Mouse (Mus musculus) neural tube, embryonic 10.5 days (tissue): ENCODE measurements at regions not wholly inside any gene's neighbourhood (a gene's known extent, or its start where the extent isn't known, plus 50 kb on each side); places are given as distances from the start of the nearest gene placed in this dataset.
"Not testable (repeated sequence)": the region's sequence is repeated elsewhere in the genome, so short reads cannot be mapped to it uniquely, and the experiment has no call there.

Experiments used
- DNase-seq: peaks from one replicate; pipeline ENCODE4 v3.0.0-alpha.2; 2017; ENCODE audit warnings: low spot score; ENCODE audit errors: extremely low spot score

GRCm38 (mm10) chr5:148657936-148658640 lies 105.5 kb upstream of the Ubl3 start:
- no peak for DNase-seq

DNA sequence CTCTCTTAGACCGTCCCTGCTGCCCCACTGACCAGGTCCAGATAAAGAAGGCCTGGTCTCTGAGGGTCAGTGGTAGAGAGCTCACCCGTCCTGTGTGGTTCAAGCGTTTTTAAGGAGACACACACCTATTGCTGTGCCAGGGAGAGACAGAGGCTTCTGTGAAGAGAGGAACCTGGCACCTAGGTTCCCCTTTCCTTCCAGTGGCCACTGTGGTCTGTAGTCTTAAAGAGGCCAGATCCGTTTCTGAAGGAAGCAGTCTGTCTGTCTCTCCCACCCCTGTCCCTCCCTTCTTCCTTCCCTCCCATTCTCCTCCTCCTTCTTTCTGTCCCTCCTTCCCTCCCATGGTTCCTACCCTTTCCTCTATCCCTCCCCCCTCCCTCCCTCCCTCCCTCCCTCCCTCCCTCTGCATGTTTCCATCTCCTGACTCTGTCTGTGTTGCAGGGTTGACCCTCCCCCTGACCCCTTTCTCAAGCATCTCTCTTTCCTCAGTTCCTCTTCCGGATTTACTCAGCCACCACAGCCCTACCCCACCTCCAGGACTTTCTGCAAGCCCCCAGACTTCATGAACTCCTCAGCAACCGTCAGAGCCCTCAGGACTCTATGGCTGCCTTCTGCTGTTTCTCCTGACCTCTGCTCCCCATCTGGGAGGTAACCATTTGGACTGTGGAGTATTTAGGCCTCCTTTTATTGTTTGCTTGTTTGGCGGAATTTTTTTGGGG lies 100.1 kb upstream of the Ubl3 start:
- no peak for DNase-seq

GRCm38 (mm10) chr5:148651736-148652135 lies 99.1 kb upstream of the Ubl3 start:
- DNase-seq, result no peak

GRCm38 (mm10) chr5:148649573-148649972 lies 97.0 kb upstream of the Ubl3 start:
- DNase-seq, result not testable (repeated sequence)

DNA sequence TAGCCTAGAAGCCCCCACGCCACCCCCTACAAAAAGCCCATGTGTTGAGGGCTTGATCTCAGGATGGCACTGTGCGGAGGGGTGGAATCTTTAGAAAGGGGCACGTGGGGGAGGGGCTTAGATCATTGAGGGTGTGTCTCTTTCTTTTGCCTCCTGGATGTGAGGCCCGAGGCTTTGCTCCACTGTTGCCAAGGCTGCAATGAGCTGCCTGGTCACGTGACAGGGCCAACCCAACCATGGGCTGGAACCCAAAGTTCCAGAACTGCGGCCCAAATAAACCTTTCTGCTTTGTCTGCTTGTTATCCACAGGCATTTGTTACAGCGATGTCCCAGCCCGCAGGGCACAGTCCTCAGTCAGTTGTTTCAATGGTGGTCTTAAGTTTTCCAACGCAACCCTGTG lies 96.5 kb upstream of the Ubl3 start:
- DNase-seq, result no peak

GRCm38 (mm10) chr5:148647644-148648043 lies 95.1 kb upstream of the Ubl3 start:
- DNase-seq, result no peak

DNA sequence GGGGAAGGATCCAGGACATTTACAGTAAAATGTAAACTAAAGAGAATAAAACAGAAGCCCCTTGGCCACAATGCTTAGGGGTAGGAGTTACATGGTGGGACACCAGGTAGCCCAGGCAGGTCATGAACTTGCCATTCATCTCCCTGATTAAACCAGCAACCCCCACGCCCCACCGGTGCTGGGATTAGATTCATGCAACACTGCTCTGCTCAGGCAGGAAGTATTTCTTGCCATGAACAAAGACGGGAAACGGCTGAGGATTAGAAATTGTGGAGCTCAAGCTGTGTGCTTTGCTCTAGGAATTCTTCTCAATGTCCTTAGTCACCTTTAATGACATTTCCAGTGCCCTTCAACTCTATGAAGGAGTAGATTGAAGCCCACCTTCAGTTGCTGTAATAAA lies 93.2 kb upstream of the Ubl3 start:
- no peak for DNase-seq

GRCm38 (mm10) chr5:148645191-148645681 lies 92.6 kb upstream of the Ubl3 start:
- DNase-seq, result no peak

GRCm38 (mm10) chr5:148644345-148644744 lies 91.8 kb upstream of the Ubl3 start:
- no peak for DNase-seq

DNA sequence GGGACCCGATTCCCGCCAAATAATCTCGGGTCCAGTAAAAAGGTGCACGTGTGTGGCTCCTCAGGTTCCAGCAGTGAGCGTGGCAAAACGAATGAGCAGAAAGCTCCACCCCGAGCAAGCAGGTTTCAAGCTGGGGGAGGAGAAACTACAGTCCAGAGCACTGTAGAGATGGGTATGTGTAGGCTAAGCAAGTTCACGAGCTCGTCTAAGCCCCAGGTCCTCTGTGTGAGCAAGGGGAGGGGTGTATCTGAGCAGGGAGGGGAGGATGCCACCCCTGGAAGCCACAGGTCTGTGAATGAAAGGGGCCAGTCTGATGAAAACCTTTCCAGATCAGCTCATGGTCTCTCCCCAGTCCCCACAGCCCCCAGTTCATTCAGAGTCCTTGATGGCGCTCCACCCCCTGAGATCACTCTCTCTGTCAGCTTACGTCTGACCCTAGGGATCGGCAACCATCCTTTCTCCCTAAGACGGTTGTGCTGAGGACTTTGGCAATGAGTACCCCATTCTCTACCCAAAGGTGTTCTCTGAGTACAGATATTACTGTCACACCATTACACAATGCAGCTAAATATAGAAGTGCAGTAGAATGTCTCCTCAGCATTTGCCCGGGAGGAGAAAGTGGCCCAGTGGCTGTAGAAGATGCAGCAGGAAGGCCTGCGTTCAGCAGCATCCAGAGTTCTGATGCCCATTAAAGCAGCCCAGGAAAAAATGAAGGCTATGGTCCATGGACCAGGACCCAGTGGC lies 89.2 kb upstream of the Ubl3 start:
- no peak for DNase-seq

- DNase-seq, result no peak
These were observed 87.9 kb upstream of the Ubl3 start for GRCm38 (mm10) chr5:148640523-148640922.

GRCm38 (mm10) chr5:148634919-148635356 lies 82.3 kb upstream of the Ubl3 start:
- DNase-seq, result no peak

- DNase-seq, result no peak
These were observed 81.4 kb upstream of the Ubl3 start for GRCm38 (mm10) chr5:148633999-148634398.

DNA sequence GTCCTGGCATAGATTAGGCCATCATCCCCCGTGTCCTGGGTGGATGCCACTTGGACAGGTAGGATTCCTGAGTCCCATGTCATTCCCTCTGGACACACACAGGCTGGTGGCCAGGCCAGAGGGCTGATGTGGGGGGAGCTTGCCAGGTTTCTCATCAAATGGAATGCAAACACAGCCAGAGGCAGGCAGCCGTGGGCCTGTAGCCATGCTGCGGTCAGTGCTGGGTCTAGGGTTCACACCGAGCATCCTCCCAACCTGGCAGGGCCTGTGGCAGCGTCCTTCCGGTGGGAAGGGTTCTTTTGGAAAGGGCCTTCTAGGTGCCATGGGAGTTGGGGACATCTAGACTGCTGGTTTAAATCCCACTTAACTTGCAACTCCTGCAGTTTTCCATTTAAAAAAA lies 80.7 kb upstream of the Ubl3 start:
- no peak for DNase-seq

- DNase-seq, result no peak
These were observed 80.1 kb upstream of the Ubl3 start for GRCm38 (mm10) chr5:148632516-148633170.

DNA sequence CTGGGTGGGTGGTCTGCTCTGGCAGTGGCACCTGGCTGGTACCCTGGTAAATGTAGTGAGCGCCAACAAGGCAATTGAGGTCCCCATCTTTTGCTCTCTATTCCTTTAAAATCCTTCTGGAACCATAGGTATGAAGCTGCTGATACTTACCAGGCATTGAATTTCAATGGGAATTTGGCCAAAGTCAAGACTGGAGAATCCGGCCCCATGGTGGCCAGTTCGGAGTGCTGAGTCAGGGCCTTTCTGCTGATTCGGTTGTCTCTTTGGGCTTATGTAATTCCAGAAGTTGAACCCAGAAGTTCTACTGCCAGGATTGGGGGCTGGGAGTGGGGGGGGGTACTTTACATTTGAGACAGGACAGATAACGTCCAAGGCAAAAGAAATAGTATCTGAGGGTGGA lies 79.0 kb upstream of the Ubl3 start:
- DNase-seq, result no peak

GRCm38 (mm10) chr5:148626014-148626413 lies 73.4 kb upstream of the Ubl3 start:
- no peak for DNase-seq

GRCm38 (mm10) chr5:148624649-148625405 lies 72.2 kb upstream of the Ubl3 start:
- no peak for DNase-seq

DNA sequence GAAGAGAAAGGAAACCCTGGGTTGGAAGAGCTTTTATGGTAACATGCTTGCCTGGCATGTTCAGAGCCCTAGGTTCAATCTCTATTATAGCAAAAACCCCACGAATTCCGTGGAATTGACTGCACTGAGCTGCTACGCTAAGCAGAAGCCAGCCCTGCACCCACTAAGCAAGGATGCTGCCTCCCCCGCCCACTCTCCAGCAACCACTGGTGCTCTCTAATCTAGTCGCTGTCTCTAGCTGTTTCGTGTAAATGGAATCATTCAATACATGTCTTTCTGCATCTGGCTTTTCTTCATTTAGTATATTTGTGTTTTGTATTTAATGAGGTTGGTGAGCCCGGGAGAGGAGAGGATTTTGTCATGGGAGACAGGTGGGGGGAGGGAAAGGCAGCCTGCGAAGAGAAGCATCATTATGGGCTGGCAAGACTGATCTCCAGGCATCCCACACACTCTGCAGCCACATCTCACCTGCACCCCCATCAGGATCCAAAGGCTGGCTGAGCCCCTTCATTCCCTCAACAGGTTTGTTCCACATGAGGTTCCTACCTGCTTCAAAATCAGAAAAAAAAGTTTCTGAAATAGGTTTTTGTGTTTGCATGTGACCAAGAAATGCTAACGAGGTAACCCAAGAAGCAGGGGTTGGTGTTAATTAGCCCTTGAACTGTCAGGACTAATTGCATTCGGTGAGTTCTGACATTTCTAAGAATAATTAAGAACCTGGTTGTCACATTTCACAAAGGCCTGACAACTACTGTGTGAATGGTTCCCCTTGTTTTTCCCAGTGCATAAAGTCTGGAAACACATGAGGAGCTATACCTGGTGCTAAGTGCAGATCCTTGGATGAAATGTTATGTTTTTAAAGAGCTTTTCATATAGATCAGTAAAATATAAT lies 68.6 kb upstream of the Ubl3 start:
- no peak for DNase-seq

DNA sequence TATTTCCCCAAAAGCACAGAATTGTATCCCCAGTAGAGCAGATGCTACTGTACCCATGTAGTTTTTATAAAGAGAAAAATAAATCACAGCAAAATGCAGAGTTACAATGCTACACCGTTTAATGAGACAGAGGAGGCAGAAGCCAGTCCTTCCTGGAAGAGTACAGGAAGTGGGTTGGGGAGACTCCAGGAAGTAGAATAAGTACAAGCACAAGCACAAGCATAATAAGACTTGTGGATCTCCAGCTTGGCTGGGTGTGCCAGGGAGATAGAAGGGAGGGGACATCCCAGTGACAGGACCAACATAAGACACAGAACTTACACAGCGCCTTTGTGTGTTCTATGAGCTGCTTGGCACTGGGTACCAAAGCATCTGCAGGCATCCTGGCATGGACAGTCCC lies 67.3 kb upstream of the Ubl3 start:
- DNase-seq, result no peak
